Mouse (Mus musculus): Measurements from ENCODE around the gene Dbn1. TPM values are rescaled to one million over a fixed set of nuclear protein-coding genes. Genes with fewer than 3 reads are reported as not detected.

The Dbn1 gene
- polyA plus RNA-seq, 1 experiment from 2014 or later, result 91.2 TPM

DNA sequence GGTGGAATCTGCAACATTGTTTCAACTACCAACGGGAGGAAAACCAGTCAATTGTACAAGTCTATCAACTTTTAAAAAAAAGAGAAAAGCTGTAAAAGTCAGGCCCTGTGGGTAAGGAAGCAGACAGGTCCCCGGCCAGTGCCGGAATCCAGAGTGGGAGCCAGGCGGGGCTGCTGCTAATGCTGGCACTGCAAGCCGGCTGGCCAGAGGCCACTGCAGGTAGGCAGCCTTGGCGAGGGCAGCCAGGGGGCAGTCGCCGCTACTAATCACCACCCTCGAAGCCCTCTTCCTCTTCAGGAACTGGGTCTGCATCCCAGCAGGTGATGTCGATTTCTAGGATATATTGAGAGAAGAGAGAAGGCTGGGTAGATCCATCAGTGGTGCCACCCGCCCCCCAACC, 13.9 kb downstream of the Dbn1 start:
- Histone ChIP-seq H3K36me3 (ENCODE audit: control insufficient read depth, insufficient read depth, low read length) (0 out of 2 replicates have a peak, but pooled peaks cover 2% of the 10 kb centered on the region), H3K4me1 (ENCODE audit: control insufficient read depth, insufficient read depth, low read length) (peaks cover 8% of the 10 kb centered on the region), H3K4me2 (ENCODE audit: low read depth, low read length) (no peak overlapping the region), H3K9me3 (ENCODE audit: control insufficient read depth, low read length) (no peaks in the 10 kb centered on the region), H3K9ac (ENCODE audit: low read depth, low read length) (no peak overlapping the region), H3K27me3 (replicated peaks; ENCODE audit: control insufficient read depth, insufficient read depth, low read length) (0 out of 2 replicates have a peak, but pooled peaks cover 1% of the 10 kb centered on the region), H3K4me3 (ENCODE audit: low read length) (no peak overlapping the region), H3K27ac (ENCODE audit: low read length) (no peak overlapping the region)
- ATAC-seq, result no peak
- WGBS, result 63% methylated on average over 11 of the region's 11 CpGs

DNA sequence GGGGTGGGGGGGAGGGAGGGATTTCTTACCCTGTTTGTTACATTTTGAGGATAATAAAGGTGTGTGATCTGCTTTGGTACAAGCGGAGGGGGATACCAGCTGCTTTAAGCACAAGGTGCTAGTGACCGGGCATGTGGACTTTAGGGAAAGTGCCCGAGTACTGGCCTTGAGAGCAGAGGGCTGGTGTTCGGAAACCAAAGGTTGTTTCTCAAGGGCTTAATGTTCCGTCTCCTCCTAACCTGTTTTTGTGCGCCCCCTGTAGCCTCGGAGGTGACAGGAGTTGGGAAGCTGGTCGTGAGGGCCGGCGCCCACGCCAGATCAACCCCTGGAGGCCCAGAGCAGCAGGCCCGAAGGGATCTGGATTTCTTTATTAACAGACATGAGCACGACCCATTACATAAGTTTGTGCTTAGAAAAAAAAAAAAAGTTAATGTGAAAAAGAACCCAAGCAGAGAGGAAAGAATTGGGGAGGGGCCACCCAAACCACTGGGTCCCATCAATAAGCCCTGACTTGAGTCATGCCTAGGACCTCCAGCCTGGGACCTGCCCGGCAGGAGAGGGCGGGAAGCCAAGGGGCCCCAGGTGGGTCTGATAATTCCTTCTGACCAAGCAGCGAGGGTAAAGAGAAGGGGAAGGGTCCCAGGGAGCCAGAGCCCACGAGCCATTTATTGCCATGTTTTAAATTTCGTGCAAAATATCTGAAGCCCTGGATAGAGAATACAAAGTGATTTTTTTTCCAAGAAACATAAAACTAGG, 14.7 kb downstream of the Dbn1 start:
- Histone ChIP-seq H3K4me2 (ENCODE audit: low read depth, low read length) (peak overlapping the region; percentile 100), H3K9me3 (ENCODE audit: control insufficient read depth, low read length) (no peaks in the 10 kb centered on the region), H3K27ac (ENCODE audit: low read length) (no peak overlapping the region), H3K9ac (ENCODE audit: low read depth, low read length) (peak overlapping the region; percentile 71), H3K36me3 (ENCODE audit: control insufficient read depth, insufficient read depth, low read length) (0 out of 2 replicates have a peak, but pooled peaks cover 2% of the 10 kb centered on the region), H3K4me1 (ENCODE audit: control insufficient read depth, insufficient read depth, low read length) (peaks cover 8% of the 10 kb centered on the region), H3K4me3 (ENCODE audit: low read length) (peak overlapping the region; percentile 65), H3K27me3 (replicated peaks; ENCODE audit: control insufficient read depth, insufficient read depth, low read length) (0 out of 2 replicates have a peak, but pooled peaks cover 3% of the 10 kb centered on the region)
- ATAC-seq, result no peak
- WGBS, result 35% methylated on average over 18 of the region's 18 CpGs

- Histone ChIP-seq H3K4me3 (ENCODE audit: low read length) (peak overlapping the region; percentile 65), H3K4me2 (ENCODE audit: low read depth, low read length) (peak overlapping the region; percentile 100), H3K36me3 (ENCODE audit: control insufficient read depth, insufficient read depth, low read length) (0 out of 2 replicates have a peak, but pooled peaks cover 2% of the 10 kb centered on the region), H3K9me3 (ENCODE audit: control insufficient read depth, low read length) (no peaks in the 10 kb centered on the region), H3K4me1 (ENCODE audit: control insufficient read depth, insufficient read depth, low read length) (peaks cover 8% of the 10 kb centered on the region), H3K9ac (ENCODE audit: low read depth, low read length) (peak overlapping the region; percentile 71), H3K27me3 (replicated peaks; ENCODE audit: control insufficient read depth, insufficient read depth, low read length) (0 out of 2 replicates have a peak, but pooled peaks cover 3% of the 10 kb centered on the region), H3K27ac (ENCODE audit: low read length) (peak overlapping the region; percentile 55)
- WGBS, result under 1% methylated on average over 101 of the region's 103 CpGs
- peak; percentile 52 for ATAC-seq
Measured at GRCm38 (mm10) chr13:55472132-55473022, 15.5 kb downstream of the Dbn1 start.

DNA sequence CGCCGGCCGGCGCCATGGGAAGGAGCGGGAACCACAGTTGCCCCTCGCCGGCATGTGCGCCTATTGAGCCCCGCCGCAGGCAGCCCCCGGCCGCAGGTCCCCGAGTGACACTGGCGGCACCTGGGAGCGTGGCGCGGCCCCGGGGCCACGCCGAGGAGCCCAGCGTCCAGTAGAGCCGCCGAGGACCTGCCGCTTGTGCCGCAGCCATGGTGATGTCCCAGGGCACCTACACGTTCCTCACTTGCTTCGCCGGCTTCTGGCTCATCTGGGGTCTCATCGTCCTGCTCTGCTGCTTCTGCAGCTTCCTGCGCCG, 16.1 kb downstream of the Dbn1 start:
- ATAC-seq, result peak; percentile 38
- peak overlapping the region; percentile 71 for H3K9ac ChIP-seq (ENCODE audit: low read depth, low read length)
- peak overlapping the region; percentile 65 for H3K4me3 ChIP-seq (ENCODE audit: low read length)
- no peaks in the 10 kb centered on the region for H3K9me3 ChIP-seq (ENCODE audit: control insufficient read depth, low read length)
- WGBS, result 0% methylated on average over 31 of the region's 31 CpGs
- 0 out of 2 replicates have a peak, but pooled peaks cover 3% of the 10 kb centered on the region for H3K27me3 ChIP-seq (replicated peaks; ENCODE audit: control insufficient read depth, insufficient read depth, low read length)
- 0 out of 2 replicates have a peak, but pooled peaks cover 2% of the 10 kb centered on the region for H3K36me3 ChIP-seq (ENCODE audit: control insufficient read depth, insufficient read depth, low read length)
- H3K4me2 ChIP-seq (ENCODE audit: low read depth, low read length), result peak overlapping the region; percentile 100
- H3K4me1 ChIP-seq (ENCODE audit: control insufficient read depth, insufficient read depth, low read length), result peaks cover 8% of the 10 kb centered on the region
- H3K27ac ChIP-seq (ENCODE audit: low read length), result 0 out of 2 replicates have a peak overlapping the region, but pooled peaks have one; percentile 18

DNA sequence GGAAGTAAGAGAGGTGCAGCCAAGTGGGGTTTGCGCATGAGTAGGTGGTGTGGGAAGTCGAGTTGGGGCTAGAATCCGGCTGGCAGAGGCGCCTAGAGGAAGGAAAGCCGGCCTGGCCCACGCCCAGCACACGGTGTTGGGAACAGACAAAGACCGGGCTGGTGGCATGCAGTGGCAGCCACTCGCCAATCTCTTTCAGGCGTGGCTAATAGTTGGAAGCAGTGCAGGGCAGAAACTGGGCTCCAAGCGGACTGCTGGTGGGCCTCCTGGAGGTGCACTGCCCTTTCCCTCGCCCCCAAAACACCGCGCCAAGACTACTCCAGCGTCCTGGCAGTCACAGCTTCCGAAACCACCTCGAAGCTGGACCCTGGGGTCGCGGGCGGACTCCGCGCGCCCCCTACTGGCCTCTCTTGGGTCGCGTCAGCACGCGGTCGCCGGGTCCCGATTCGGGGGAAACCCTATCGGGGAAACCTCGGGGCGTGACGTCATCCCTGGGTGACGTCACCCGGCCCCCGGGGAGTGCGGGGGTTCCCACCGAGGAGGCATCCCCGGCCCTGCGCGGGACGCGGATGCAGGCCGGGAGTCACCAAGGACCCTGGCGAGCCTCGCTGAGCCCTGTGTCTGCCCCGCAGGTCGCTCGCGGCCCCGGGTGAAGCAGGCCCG, 16.6 kb downstream of the Dbn1 start:
- H3K36me3 ChIP-seq (ENCODE audit: control insufficient read depth, insufficient read depth, low read length), result 0 out of 2 replicates have a peak, but pooled peaks cover 2% of the 10 kb centered on the region
- WGBS, result 2% methylated on average over 54 of the region's 54 CpGs
- no peaks in the 10 kb centered on the region for H3K9me3 ChIP-seq (ENCODE audit: control insufficient read depth, low read length)
- 0 out of 2 replicates have a peak, but pooled peaks cover 3% of the 10 kb centered on the region for H3K27me3 ChIP-seq (replicated peaks; ENCODE audit: control insufficient read depth, insufficient read depth, low read length)
- ATAC-seq, result peak; percentile 72
- H3K27ac ChIP-seq (ENCODE audit: low read length), result no peak overlapping the region
- peak overlapping the region; percentile 100 for H3K4me2 ChIP-seq (ENCODE audit: low read depth, low read length)
- H3K4me3 ChIP-seq (ENCODE audit: low read length), result peak overlapping the region; percentile 65
- peak overlapping the region; percentile 71 for H3K9ac ChIP-seq (ENCODE audit: low read depth, low read length)
- peaks cover 8% of the 10 kb centered on the region for H3K4me1 ChIP-seq (ENCODE audit: control insufficient read depth, insufficient read depth, low read length)

DNA sequence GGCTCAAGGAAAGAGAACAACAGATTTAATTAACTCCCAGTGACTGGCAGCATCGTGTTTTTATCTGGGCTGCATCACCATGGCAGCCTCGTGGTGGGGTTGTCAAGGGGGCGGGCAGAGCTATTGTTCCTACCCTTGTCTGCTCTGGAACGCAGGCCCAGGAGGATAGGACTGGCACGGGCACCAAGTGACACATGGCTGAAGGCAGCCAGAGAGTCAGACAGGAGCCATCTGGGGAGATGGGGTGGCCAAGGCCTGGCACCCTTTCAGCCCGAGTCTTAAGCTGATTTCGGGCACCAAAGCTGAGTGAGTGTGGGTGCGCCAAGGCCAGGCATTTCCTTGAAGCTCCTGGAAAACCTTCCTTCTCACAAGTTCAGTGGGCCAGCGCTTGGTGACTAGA, 17.5 kb downstream of the Dbn1 start:
- ATAC-seq, result no peak
- H3K9ac ChIP-seq (ENCODE audit: low read depth, low read length), result no peak overlapping the region
- 0 out of 2 replicates have a peak, but pooled peaks cover 3% of the 10 kb centered on the region for H3K27me3 ChIP-seq (replicated peaks; ENCODE audit: control insufficient read depth, insufficient read depth, low read length)
- no peaks in the 10 kb centered on the region for H3K9me3 ChIP-seq (ENCODE audit: control insufficient read depth, low read length)
- H3K36me3 ChIP-seq (ENCODE audit: control insufficient read depth, insufficient read depth, low read length), result 0 out of 2 replicates have a peak, but pooled peaks cover 2% of the 10 kb centered on the region
- peaks cover 8% of the 10 kb centered on the region for H3K4me1 ChIP-seq (ENCODE audit: control insufficient read depth, insufficient read depth, low read length)
- H3K27ac ChIP-seq (ENCODE audit: low read length), result no peak overlapping the region
- H3K4me2 ChIP-seq (ENCODE audit: low read depth, low read length), result no peak overlapping the region
- WGBS, result 73% methylated on average over 9 of the region's 9 CpGs
- no peak overlapping the region for H3K4me3 ChIP-seq (ENCODE audit: low read length)

DNA sequence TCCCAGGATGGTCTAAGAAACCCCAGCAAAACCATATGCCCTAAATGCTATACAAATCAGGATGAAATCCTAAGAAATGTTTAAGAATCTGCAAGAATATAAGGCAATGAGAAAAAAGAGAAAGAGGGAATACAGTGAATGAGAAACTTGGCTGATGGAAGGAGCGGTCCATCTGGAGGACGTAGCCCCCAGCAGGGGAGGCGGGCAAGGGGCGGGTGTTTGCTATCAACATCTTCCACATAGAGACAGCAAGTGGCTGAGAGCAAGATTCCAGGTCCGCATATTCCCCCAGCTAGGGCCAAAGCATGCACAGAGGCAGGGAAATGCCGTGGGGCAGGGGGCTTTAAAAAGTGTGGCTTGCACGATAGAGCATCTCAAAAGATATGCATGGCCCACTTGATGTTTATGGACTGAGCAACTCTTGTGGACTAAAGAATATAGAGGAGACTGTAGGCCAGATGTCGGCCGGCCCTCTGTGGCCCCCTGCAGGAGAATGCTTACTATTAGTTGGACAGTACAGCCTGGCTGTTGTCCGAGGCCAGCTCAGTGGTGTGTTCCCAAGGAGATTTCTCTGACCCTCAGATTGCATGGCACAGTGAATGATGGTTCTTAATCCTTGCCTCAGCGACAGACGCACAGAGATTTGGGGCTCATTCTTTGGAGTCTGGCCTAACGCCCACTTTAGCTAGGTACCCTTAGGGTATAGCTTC, 18.9 kb downstream of the Dbn1 start:
- H3K4me2 ChIP-seq (ENCODE audit: low read depth, low read length), result no peak overlapping the region
- no peak for ATAC-seq
- no peaks in the 10 kb centered on the region for H3K36me3 ChIP-seq (ENCODE audit: control insufficient read depth, insufficient read depth, low read length)
- H3K4me3 ChIP-seq (ENCODE audit: low read length), result no peak overlapping the region
- H3K27me3 ChIP-seq (replicated peaks; ENCODE audit: control insufficient read depth, insufficient read depth, low read length), result 0 out of 2 replicates have a peak, but pooled peaks cover 3% of the 10 kb centered on the region
- no peak overlapping the region for H3K9ac ChIP-seq (ENCODE audit: low read depth, low read length)
- no peaks in the 10 kb centered on the region for H3K9me3 ChIP-seq (ENCODE audit: control insufficient read depth, low read length)
- peaks cover 16% of the 10 kb centered on the region for H3K4me1 ChIP-seq (ENCODE audit: control insufficient read depth, insufficient read depth, low read length)
- H3K27ac ChIP-seq (ENCODE audit: low read length), result no peak overlapping the region
- WGBS, result 48% methylated on average over 13 of the region's 13 CpGs

- WGBS, result 67% methylated on average over 5 of the region's 5 CpGs
- peaks cover 6% of the 10 kb centered on the region; the same call in 1 of the 2 replicates for H3K36me3 ChIP-seq (ENCODE audit: control insufficient read depth, insufficient read depth, low read length)
- no peak overlapping the region for H3K27ac ChIP-seq (ENCODE audit: low read length)
Measured at GRCm38 (mm10) chr13:55465830-55466440, 22.0 kb downstream of the Dbn1 start.

More at GRCm38 (mm10) chr13:55465830-55466440, 22.0 kb downstream of the Dbn1 start:
- Histone ChIP-seq H3K27me3 (replicated peaks; ENCODE audit: control insufficient read depth, insufficient read depth, low read length) (0 out of 2 replicates have a peak, but pooled peaks cover 3% of the 10 kb centered on the region), H3K9me3 (ENCODE audit: control insufficient read depth, low read length) (no peaks in the 10 kb centered on the region), H3K4me3 (ENCODE audit: low read length) (no peak overlapping the region), H3K4me1 (ENCODE audit: control insufficient read depth, insufficient read depth, low read length) (peaks cover 11% of the 10 kb centered on the region), H3K9ac (ENCODE audit: low read depth, low read length) (no peak overlapping the region), H3K4me2 (ENCODE audit: low read depth, low read length) (no peak overlapping the region)
- no peak for ATAC-seq

Measured in intestine, embryonic 16.5 days (tissue).